Mouse (Mus musculus) thymus, postnatal 10 days (tissue): Measurements from ENCODE around the gene Cdkn1c.

Experiments
- DNase-seq, 2 experiments: peaks; one replicate each; pipeline ENCODE4 v3.0.0; 2021; ENCODE audit warnings: low spot score in 2 of 2

The Cdkn1c gene

GRCm38 (mm10) chr7:143437231-143437893 is 23.5 kb downstream of the Cdkn1c start:
- DNase-seq, result no peak

- DNase-seq, result no peak
These were observed 27.5 kb downstream of the Cdkn1c start for GRCm38 (mm10) chr7:143433331-143433730.

- no peak for DNase-seq
These were observed 28.2 kb downstream of the Cdkn1c start for GRCm38 (mm10) chr7:143432631-143433030.

GRCm38 (mm10) chr7:143428814-143429499 is 31.9 kb downstream of the Cdkn1c start:
- no peak for DNase-seq

GRCm38 (mm10) chr7:143428142-143428813 is 32.6 kb downstream of the Cdkn1c start:
- DNase-seq, result no peak

GRCm38 (mm10) chr7:143419585-143420160 is 41.2 kb downstream of the Cdkn1c start:
- no peak for DNase-seq

GRCm38 (mm10) chr7:143417875-143418274 is 43.0 kb downstream of the Cdkn1c start:
- no peak for DNase-seq

- DNase-seq, result no peak
These were observed 44.4 kb downstream of the Cdkn1c start for GRCm38 (mm10) chr7:143416406-143416805.

GRCm38 (mm10) chr7:143415070-143415469 is 45.8 kb downstream of the Cdkn1c start:
- peak; percentile 65 to 77 for DNase-seq

GRCm38 (mm10) chr7:143412606-143413005 is 48.2 kb downstream of the Cdkn1c start:
- DNase-seq, result no peak

- no peak for DNase-seq
These were observed 52.2 kb downstream of the Cdkn1c start for GRCm38 (mm10) chr7:143408615-143409021.
